Mouse (Mus musculus) mouse embryonic stem cell (cell line): Measurements from ENCODE around the gene Casq2.

Experiments used
- in situ Hi-C, 2 experiments: fragments of 300-500 bp; cut with MboI; formaldehyde crosslinking; loops; 1 replicate in 1 of 2; 3 replicates in 1 of 2; pipeline ENCODE4 v1.14.3; 2019 to 2020; ENCODE audit warnings: low sequenced_read_pairs in 2 of 2, low pct_unique_long_range_greater_than_20kb in 1 of 2, mixed read lengths in 1 of 2; ENCODE audit not compliant: unreplicated experiment in 1 of 2

Casq2 gene

GRCm38 (mm10) chr3:102070360-102070759, 15.9 kb upstream of the Casq2 start:
- in situ Hi-C loops = no loop called here

- in situ Hi-C loops = no loop called here
These were observed 15.2 kb upstream of the Casq2 start for GRCm38 (mm10) chr3:102071016-102071415.

GRCm38 (mm10) chr3:102079413-102079812, 6.8 kb upstream of the Casq2 start:
- in situ Hi-C loops = no loop called here

GRCm38 (mm10) chr3:102081862-102082261, 4.4 kb upstream of the Casq2 start:
- in situ Hi-C loops = no loop called here

- in situ Hi-C loops = no loop called here
These were observed 2.5 kb upstream of the Casq2 start for GRCm38 (mm10) chr3:102083589-102084230.

GRCm38 (mm10) chr3:102084833-102085491, 1.3 kb upstream of the Casq2 start:
- in situ Hi-C loops = no loop called here

- in situ Hi-C loops = no loop called here
These were observed 496 bp upstream of the Casq2 start for GRCm38 (mm10) chr3:102085719-102086118.

GRCm38 (mm10) chr3:102094841-102095240, 8.6 kb downstream of the Casq2 start:
- in situ Hi-C loops = no loop called here

- in situ Hi-C loops = no loop called here
These were observed 9.2 kb downstream of the Casq2 start for GRCm38 (mm10) chr3:102095412-102095811.

GRCm38 (mm10) chr3:102096366-102096765, 10.2 kb downstream of the Casq2 start:
- in situ Hi-C loops = no loop called here

GRCm38 (mm10) chr3:102096976-102097375, 10.8 kb downstream of the Casq2 start:
- in situ Hi-C loops = no loop called here

- in situ Hi-C loops = no loop called here
These were observed 13.0 kb downstream of the Casq2 start for GRCm38 (mm10) chr3:102099242-102099641.

- in situ Hi-C loops = no loop called here
These were observed 13.6 kb downstream of the Casq2 start for GRCm38 (mm10) chr3:102099793-102100192.

GRCm38 (mm10) chr3:102101445-102101844, 15.2 kb downstream of the Casq2 start:
- in situ Hi-C loops = no loop called here

- in situ Hi-C loops = no loop called here
These were observed 17.8 kb downstream of the Casq2 start for GRCm38 (mm10) chr3:102103811-102104565.

GRCm38 (mm10) chr3:102108201-102108600, 22.0 kb downstream of the Casq2 start:
- in situ Hi-C loops = no loop called here

GRCm38 (mm10) chr3:102111979-102112599, 25.9 kb downstream of the Casq2 start:
- in situ Hi-C loops = no loop called here

- in situ Hi-C loops = no loop called here
These were observed 34.7 kb downstream of the Casq2 start for GRCm38 (mm10) chr3:102120947-102121346.

GRCm38 (mm10) chr3:102122046-102122445, 35.8 kb downstream of the Casq2 start:
- in situ Hi-C loops = no loop called here
